Mouse (Mus musculus): ENCODE measurements around the gene Gm29094. TPM values are rescaled to one million over a fixed set of nuclear protein-coding genes. Genes with fewer than 3 reads are reported as not detected.

Gm29094 gene
- polyA plus RNA-seq, 1 experiment from 2014 or later: 0.67 TPM

DNA sequence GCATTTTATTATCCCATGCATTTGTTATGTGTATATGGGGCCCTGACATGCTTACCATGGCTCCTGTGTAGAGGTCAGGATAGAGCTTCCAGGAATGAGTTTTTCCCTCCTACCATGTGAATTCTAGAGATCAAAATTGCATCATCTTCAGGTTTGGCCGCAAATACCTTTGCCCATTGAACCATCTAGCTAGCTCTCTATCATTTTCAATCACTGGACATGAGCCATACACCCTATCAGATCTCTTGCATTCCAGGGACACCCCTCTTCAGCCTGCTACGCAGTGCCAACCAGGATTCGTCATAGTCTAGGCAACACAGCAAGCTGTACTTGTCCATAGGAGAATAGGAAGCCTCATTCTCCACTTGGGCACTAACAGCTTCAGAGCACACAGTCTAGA is 64.8 kb downstream of the Gm29094 start:
- Histone ChIP-seq H3K27ac (replicated peaks) (no peak overlapping the region), H3K9me3 (no peaks in the 10 kb centered on the region), H3K27me3 (no peaks in the 10 kb centered on the region), H3K9ac (no peak overlapping the region), H3K4me3 (no peak overlapping the region), H3K36me3 (no peaks in the 10 kb centered on the region), H3K4me2 (no peak overlapping the region), H3K4me1 (replicated peaks) (no peaks in the 10 kb centered on the region)
- WGBS: 95% methylated on average over 3 of the region's 3 CpGs
- no peak for ATAC-seq (ENCODE audit: low read depth)

DNA sequence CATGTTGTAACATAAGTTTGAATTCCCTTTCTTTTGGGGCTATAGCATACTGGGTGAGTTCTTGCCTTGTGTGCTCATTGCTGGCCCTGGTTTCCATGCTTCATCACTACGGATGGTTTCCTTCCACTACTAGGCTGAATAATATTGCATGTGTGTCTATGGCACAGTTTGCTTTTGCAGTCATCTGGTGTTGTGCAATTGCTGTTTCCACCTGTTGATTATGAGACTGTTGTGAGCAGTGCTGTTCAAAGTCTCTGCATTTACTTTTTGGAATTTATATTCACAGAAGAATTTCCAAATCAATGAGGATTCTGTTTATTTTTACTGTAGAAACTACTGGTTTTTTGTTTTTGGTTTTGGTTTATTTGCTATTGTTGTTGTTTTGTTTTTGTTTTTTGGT is 65.4 kb downstream of the Gm29094 start:
- no peaks in the 10 kb centered on the region for H3K27me3 ChIP-seq
- no peak overlapping the region for H3K4me2 ChIP-seq
- H3K4me3 ChIP-seq: no peak overlapping the region
- H3K27ac ChIP-seq (replicated peaks): no peak overlapping the region
- ATAC-seq (ENCODE audit: low read depth): no peak
- 88% methylated on average over 1 of the region's 1 CpGs for WGBS
- 0 out of 2 replicates have a peak, but pooled peaks cover 3% of the 10 kb centered on the region for H3K9me3 ChIP-seq
- H3K9ac ChIP-seq: no peak overlapping the region
- H3K4me1 ChIP-seq (replicated peaks): no peaks in the 10 kb centered on the region
- no peaks in the 10 kb centered on the region for H3K36me3 ChIP-seq

Other genes with a start within 250 kb of the Gm29094 start
- not detected in 2 replicates for gene Bcl2a1a, start 242.5 kb upstream of the Gm29094 start, polyA plus RNA-seq (2015; fragmentation: Nextera tagmentation; extraction: Ambion mirVana)
- gene Trim43b, start 106.5 kb upstream of the Gm29094 start, polyA plus RNA-seq (2015; fragmentation: Nextera tagmentation; extraction: Ambion mirVana): not detected in 2 replicates
- 1.1 and 1.5 TPM in 2 replicates for gene Bcl2a1b, start 170 bp upstream of the Gm29094 start, polyA plus RNA-seq (2015; fragmentation: Nextera tagmentation; extraction: Ambion mirVana)
- gene Mthfs, start 11.3 kb downstream of the Gm29094 start, polyA plus RNA-seq (2015; fragmentation: Nextera tagmentation; extraction: Ambion mirVana): 13.8 and 19.0 TPM in 2 replicates

Measured in neural tube, embryonic 13.5 days (tissue).